Mouse (Mus musculus) frontal cortex, postnatal 10 days (tissue): ENCODE results near the gene Tcf7l1.
"Not testable (repeated sequence)": the region's sequence is repeated elsewhere in the genome, so short reads cannot be mapped to it uniquely, and the experiment has no call there.

ENCODE experiments used
- DNase-seq, 2 experiments: peaks; one replicate each; pipeline ENCODE4 v3.0.0; 2022; ENCODE audit warnings: low spot score in 2 of 2, mixed read lengths in 1 of 2

Tcf7l1 gene

GRCm38 (mm10) chr6:72788892-72789699, at the start of gene Tcf7l1:
Gene Tcf7l1 (minus strand): TSS chr6:72789254.
- DNase-seq: peak; percentile 73 to 88

GRCm38 (mm10) chr6:72837756-72838155, 48.7 kb upstream of the Tcf7l1 start:
- no peak for DNase-seq

- DNase-seq: no peak
Observed at GRCm38 (mm10) chr6:72834518-72834917, 45.5 kb upstream of the Tcf7l1 start.

- no peak for DNase-seq
Observed at GRCm38 (mm10) chr6:72831858-72832257, 42.8 kb upstream of the Tcf7l1 start.

- DNase-seq: peak; percentile 28 to 52
Observed at GRCm38 (mm10) chr6:72831276-72831675, 42.2 kb upstream of the Tcf7l1 start.

GRCm38 (mm10) chr6:72828857-72829256, 39.8 kb upstream of the Tcf7l1 start:
- DNase-seq: no peak

- DNase-seq: not testable (repeated sequence)
Observed at GRCm38 (mm10) chr6:72828037-72828436, 39.0 kb upstream of the Tcf7l1 start.

- no peak for DNase-seq
Observed at GRCm38 (mm10) chr6:72825762-72826161, 36.7 kb upstream of the Tcf7l1 start.

- no peak for DNase-seq
Observed at GRCm38 (mm10) chr6:72824971-72825737, 36.1 kb upstream of the Tcf7l1 start.

GRCm38 (mm10) chr6:72813456-72813855, 24.4 kb upstream of the Tcf7l1 start:
- no peak for DNase-seq

GRCm38 (mm10) chr6:72810248-72810647, 21.2 kb upstream of the Tcf7l1 start:
- DNase-seq: no peak

- DNase-seq: no peak
Observed at GRCm38 (mm10) chr6:72809522-72810149, 20.6 kb upstream of the Tcf7l1 start.

- DNase-seq: no peak
Observed at GRCm38 (mm10) chr6:72808342-72808741, 19.3 kb upstream of the Tcf7l1 start.

- DNase-seq: no peak
Observed at GRCm38 (mm10) chr6:72803669-72804068, 14.6 kb upstream of the Tcf7l1 start.

GRCm38 (mm10) chr6:72802119-72802518, 13.1 kb upstream of the Tcf7l1 start:
- no peak for DNase-seq

- no peak for DNase-seq
Observed at GRCm38 (mm10) chr6:72800641-72801040, 11.6 kb upstream of the Tcf7l1 start.

GRCm38 (mm10) chr6:72797763-72798162, 8.7 kb upstream of the Tcf7l1 start:
- no peak for DNase-seq

- no peak for DNase-seq
Observed at GRCm38 (mm10) chr6:72795444-72795843, 6.4 kb upstream of the Tcf7l1 start.

GRCm38 (mm10) chr6:72794870-72795269, 5.8 kb upstream of the Tcf7l1 start:
- DNase-seq: no peak

GRCm38 (mm10) chr6:72792641-72793040, 3.6 kb upstream of the Tcf7l1 start:
- DNase-seq: no peak

- DNase-seq: peak in 1 of 2 experiments; percentile 35
Observed at GRCm38 (mm10) chr6:72787948-72788891, 834 bp downstream of the Tcf7l1 start.
